Mouse (Mus musculus) thymus, adult 2 months (tissue): ENCODE measurements around the gene Cyp11a1.

Experiments
- CTCF ChIP-seq: fragments of 200-500 bp; IDR thresholded peaks from 2 replicates; pipeline ENCODE4 v1.5.1; 2012; ENCODE audit warnings: mild to moderate bottlenecking, control low read depth, low read length, moderate library complexity, borderline replicate concordance; ENCODE audit not compliant: control insufficient read depth, poor library complexity, insufficient read depth; ENCODE audit errors: extremely low read depth
- POLR2A ChIP-seq: fragments of 200-500 bp; IDR thresholded peaks from 2 replicates; pipeline ENCODE4 v1.6.1; 2012; ENCODE audit warnings: mild to moderate bottlenecking, low read length, control low read depth, moderate library complexity; ENCODE audit not compliant: control insufficient read depth, poor library complexity, insufficient read depth; ENCODE audit errors: extremely low read depth

DNA sequence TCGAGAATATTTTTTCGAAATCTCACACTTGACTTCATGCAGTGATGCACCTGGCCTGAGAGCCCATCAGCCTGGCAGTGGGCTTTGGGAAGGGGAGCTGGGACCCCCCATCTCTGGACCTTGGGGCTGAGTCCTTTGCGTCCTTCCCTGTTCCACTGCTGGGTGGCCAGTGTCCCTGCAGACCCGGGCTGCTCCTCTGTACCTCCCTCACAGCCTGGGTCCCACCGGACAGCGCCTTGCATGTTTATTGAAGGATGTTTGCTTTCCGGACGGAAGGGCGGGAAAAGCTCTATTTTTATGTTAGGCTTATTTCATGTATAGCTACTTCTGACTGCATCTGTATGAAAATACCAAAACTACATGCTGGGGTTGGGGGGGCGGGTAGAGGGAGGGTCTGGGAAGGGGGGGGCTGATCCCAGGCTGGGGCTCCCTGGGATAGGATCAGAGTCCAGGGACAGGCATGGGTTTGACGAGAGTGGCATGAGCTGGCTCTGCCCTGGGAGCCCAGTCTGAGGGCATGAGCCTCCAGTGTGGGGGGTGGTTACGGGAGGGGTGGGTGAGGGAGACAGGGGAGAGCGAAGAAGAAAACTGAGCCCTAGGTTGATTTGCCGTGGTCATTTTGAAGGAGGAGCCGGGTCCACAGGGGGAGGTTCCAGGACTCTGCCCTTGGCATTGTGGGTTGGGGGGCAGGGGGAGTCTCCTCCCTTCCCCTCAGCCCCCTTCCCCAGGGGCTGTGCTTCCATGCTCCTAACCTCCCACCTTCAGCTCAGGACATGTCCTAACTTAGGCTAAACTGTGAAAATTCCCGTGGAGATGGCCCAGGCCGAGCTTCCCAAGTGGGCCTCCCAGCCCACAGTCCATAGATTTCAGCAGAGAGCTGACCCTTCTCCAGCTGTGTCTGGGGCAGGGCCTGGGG is 44.1 kb upstream of the Cyp11a1 start:
- TF ChIP-seq CTCF (no peak), POLR2A (no peak)
